Mouse (Mus musculus) 3134 (cell line): ENCODE measurements at regions not wholly inside any gene's neighbourhood (a gene's known extent, or its start where the extent isn't known, plus 50 kb on each side); places are given as distances from the start of the nearest gene placed in this dataset.
A peak's percentile ranks its signal among the peaks of the same experiment; 100 is the strongest.

ENCODE experiments used
- DNase-seq: peaks from one replicate; pipeline ENCODE4 v3.0.0-alpha.2; 2011; ENCODE audit warnings: low spot score; ENCODE audit not compliant: insufficient read length; ENCODE audit errors: extremely low read depth

- DNase-seq: no peak
Measured at GRCm38 (mm10) chr8:25342501-25342900, 518.3 kb upstream of the Adam5 start.

- no peak for DNase-seq
Measured at GRCm38 (mm10) chr8:25341225-25341624, 517.1 kb upstream of the Adam5 start.

DNA sequence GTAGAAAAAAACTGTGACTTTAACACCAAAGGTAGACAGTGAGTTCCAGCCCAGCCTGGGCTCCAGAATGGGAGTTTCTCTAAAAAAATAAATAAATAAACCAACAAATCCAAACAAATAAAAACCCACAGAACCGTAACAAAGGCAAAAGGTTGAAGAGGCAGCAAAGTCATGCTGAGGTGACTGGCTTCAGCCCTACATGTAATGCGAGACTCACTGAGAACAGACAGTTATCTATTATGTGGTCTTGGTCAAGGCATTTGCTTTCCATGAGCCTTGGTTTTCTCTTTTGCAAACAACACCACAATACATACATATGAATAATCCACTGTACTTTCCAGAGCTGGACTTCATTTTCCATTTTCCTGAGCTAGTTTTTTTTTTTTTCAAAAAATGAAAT is 516.6 kb upstream of the Adam5 start:
- no peak for DNase-seq

DNA sequence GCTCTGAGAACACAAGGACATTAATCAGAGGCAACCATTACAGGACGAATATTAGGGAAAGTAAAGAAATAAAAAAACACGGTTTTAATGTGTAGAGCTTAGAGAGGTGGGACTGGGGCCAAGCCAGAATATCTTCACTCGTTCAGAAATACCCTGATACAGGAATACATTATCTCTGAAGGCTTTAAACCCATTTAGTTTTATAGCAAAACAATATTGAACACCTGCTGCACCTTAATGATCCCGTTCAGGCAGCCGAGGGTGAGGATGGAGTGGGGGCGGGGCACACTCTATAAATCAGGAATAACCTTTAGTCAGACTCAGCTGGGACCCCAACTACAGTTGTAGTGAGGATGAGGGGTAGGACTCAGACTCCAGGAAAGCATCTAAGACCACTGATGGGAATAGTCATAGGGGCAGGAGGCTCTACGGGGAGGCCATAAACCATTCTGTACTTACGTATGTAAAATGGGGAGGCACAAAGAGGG is 508.0 kb upstream of the Adam5 start:
- no peak for DNase-seq

DNA sequence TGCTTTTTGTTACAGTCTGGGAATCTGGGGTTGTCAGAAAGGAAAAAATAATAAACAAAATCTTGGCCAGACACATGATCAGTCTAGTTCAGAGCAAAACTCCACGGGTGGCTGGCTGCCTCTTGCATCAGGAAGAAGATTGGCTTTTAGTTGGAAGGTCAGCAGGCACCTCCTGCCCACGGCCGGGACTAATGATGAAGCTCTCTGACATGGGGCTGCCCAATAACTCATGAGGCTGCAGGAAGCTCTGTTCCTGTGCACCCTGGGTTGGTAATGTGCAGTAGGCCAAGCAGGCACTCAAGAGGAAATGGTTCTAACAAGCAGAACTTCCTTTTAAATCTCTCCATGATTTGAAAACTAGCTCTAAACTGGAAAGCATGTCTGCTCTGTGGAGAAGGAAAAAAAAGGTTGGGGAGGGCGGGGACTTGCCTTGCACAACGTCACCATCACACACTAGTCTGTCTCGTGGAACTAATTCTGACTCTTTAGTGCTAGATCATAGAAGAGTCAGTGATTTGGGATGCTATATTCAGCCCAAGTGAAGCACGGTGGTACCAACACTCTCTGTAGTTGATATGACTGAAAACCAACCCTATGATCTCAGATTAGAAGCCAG is 507.1 kb upstream of the Adam5 start:
- no peak for DNase-seq

DNA sequence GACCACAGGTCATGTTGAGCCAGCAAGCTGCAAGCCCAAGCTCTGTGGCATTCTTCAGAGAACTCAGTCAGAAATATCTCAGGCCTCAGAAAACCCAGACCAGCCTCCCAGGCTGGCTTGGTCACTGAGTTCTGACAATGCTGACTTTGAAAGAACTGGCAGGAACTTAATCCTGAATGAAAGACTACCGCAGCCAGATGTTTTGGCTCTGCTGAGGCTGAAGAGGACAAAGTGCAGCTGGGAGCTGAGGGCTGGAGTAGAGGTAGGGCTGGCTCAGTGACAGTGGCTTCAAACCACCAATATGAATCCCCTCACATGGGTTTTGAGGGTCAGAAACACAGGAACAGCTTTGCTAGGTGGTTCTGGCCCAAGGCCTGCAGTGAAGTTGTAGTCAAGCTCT is 505.6 kb upstream of the Adam5 start:
- DNase-seq: no peak

- DNase-seq: no peak
Measured at GRCm38 (mm10) chr8:25328318-25328717, 504.1 kb upstream of the Adam5 start.

DNA sequence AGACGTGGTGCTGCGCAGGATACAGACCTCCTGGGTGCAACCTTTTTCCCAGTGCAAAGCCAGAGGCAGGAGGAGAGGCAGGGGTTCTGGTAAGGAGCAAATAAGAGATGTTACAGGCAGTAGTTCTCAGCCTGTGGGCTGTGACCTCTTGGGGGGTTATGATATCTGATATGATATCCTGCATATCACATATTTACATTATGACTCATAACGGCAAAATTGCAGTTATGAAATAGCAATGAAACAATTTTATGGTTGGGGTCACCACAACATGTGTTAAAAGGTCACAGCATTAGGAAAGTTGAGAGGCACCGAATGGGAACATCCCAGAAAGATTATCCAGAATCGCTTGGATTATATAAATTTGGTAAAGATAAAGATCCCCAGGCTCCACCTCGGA is 502.8 kb upstream of the Adam5 start:
- DNase-seq: no peak

DNA sequence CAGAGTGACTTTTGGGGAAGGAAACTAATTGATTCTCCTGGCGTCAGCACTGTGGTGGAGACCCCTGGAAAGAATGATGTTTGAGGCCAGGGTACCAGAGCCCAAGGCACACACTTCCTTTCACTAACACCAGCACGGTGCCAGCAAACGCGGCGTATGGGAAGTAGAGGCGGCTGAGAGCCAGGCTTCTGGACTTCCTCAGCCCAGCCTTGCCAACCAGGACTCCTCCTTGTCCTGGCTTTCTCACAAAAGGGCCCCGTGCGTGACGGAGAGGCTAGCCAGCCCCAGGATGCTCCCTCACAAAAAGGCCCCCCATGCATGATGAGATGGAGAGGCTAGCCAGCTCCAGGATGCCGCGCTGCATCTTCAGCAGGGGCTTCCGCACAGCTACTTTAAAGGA is 502.1 kb upstream of the Adam5 start:
- DNase-seq: no peak

- no peak for DNase-seq
Measured at GRCm38 (mm10) chr8:25324731-25325130, 500.6 kb upstream of the Adam5 start.

- DNase-seq: no peak
Measured at GRCm38 (mm10) chr8:25323643-25324420, 499.7 kb upstream of the Adam5 start.

GRCm38 (mm10) chr8:25316383-25316782 is 492.2 kb upstream of the Adam5 start:
- DNase-seq: no peak

DNA sequence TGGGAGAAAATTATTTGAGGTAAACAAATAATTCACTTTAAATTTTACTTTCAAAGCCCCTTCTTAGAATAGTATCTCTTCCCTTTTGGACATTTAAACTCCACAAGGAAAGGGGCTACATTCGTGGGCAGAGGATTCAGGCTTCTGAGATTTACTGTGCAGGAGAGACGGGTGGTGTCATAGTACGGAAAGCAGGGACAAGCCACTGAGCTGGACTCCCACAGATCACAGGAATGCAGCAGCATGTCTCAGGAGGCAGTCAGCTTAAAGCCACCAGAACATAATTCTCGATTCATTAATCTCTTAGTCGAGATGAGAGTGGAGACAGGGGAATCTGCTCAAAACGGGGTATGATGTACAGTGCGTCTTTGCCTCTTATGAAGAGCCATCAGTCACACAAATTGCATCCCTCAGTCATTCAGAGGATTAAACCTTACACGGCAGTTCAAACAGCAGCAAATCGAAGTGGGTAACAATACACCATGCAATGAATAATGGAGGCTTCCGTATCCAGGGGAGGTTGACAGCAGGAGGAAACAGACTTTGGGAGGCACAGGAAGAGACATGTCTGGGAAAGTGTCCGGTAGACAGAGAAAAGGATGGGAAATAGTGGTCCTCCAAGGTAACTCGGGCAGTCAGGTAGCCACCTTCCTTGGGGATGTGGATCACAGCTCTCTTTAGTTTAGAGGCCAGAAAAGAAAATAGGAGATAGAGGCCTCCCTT is 487.8 kb upstream of the Adam5 start:
- DNase-seq: no peak

GRCm38 (mm10) chr8:25307956-25308355 is 483.8 kb upstream of the Adam5 start:
- no peak for DNase-seq

- DNase-seq: peak; percentile 29
Measured at GRCm38 (mm10) chr8:25307511-25307910, 483.3 kb upstream of the Adam5 start.

GRCm38 (mm10) chr8:25306769-25307491 is 482.8 kb upstream of the Adam5 start:
- no peak for DNase-seq
